Mouse (Mus musculus) left cerebral cortex, postnatal 25 days (tissue): Measurements from ENCODE around the gene Olfr1337. TPM values are rescaled to one million over a fixed set of nuclear protein-coding genes. Genes with fewer than 3 reads are reported as not detected.
"Not testable (repeated sequence)": the region's sequence is repeated elsewhere in the genome, so short reads cannot be mapped to it uniquely, and the experiment has no call there.

Source experiments
- DNase-seq, 2 experiments: peaks; one replicate each; pipeline ENCODE4 v3.0.0; 2022; ENCODE audit warnings: low spot score in 2 of 2, mixed read lengths in 1 of 2
- intact Hi-C: fragments of 180-260 bp; cut with DNase I; formaldehyde crosslinking; loops from one replicate; pipeline ENCODE4 v1.15.1; 2025
- total RNA-seq, 2 experiments: library from RNA; stranded (reverse); gene quantifications; 2 replicates each; pipeline ENCODE4 v1.2.3; 2021

Olfr1337 gene
- not detected for total RNA-seq

GRCm38 (mm10) chr4:118782486-118782885 is at the start of gene Olfr1337:
Gene Olfr1337, minus strand, starts transcription at chr4:118782586.
- intact Hi-C loops: no loop called here
- DNase-seq: no peak

GRCm38 (mm10) chr4:118818921-118819320 is 36.5 kb upstream of the Olfr1337 start:
- intact Hi-C loops: no loop called here
- DNase-seq: no peak

DNA sequence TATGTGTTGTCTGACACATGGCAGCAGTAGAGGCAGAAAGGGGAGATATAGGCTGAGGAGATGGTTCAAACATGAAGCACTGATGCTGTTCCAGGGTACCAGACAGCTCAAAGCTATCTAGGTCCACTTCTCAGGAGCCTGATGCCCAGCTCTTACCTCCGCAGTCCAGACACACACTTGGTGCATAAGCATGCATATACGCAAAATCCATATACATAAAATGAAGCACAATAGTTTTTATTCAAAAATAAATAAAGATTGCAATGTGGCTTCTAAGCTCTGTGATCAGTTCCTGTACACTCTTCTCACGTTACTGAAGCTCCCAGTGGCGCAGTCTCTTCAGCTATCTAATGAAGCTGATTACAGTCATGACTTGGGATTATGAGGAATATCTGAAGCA is 27.5 kb upstream of the Olfr1337 start, which contains the start of gene Olfr1335:
Gene Olfr1335, minus strand, starts transcription at position 101 of the 400 bp plus-strand sequence.
- intact Hi-C loops: no loop called here
- no peak for DNase-seq

DNA sequence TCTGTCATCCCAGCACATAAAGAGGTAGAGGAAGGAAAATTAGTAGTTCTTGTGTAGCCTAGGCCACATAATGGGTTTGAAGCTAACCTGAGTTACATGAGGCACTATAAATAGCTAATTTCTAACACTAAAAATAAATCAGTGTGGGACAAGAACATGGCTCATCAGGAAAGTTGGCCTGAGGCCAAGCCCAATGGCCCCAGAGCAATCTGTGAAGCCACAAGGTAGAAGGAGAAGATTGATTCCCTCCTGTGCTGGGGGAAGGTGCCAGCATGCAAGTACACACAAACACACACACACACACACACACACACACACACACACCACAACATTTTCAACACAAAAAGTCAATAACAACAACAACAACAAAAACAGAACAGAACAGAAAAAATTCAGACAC is 10.4 kb upstream of the Olfr1337 start:
- intact Hi-C loops, DNase-seq: not testable (repeated sequence)

GRCm38 (mm10) chr4:118758637-118759036 is 23.7 kb downstream of the Olfr1337 start, which contains the start of gene Olfr1338:
Gene Olfr1338, minus strand, starts transcription at chr4:118758737.
- intact Hi-C loops: no loop called here
- no peak for DNase-seq

GRCm38 (mm10) chr4:118741881-118742280 is 40.5 kb downstream of the Olfr1337 start:
- no peak for DNase-seq

DNA sequence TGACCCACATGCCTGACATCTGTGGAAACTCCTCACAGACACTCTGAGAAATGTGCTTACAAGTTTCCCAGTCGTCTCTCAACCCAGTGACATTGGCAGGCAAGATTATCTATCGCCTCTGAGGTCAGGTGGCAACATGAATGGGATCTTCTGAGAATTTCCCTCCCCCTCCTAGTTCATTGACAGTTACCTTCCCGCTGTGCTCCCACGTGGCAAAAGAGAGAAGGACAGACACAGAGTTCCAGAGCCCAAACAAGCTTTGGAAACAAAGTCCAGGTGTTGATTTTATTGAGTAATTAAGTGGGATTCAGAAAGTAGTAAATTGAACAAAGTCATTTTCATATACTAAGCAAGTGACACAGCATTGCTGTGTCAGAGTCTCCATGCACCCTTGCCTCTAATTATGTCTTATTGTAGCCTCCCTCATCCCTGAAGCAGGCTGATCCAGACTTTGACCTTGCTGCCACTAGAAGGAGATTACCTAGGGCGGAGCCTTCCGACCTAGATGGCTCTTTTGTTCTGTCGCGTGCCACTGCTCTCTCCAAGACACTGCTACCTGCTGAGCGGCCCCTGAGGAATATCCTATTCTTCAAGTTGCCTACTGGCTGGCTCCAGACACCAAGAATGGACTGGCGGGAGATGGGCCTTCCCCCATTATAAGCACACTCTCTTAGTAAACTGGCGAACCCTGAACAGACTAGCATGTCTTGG is 41.2 kb downstream of the Olfr1337 start:
- DNase-seq: no peak
- intact Hi-C loops: no loop called here

More at GRCm38 (mm10) chr4:118741881-118742280, 40.5 kb downstream of the Olfr1337 start:
- intact Hi-C loops: no loop called here

DNA sequence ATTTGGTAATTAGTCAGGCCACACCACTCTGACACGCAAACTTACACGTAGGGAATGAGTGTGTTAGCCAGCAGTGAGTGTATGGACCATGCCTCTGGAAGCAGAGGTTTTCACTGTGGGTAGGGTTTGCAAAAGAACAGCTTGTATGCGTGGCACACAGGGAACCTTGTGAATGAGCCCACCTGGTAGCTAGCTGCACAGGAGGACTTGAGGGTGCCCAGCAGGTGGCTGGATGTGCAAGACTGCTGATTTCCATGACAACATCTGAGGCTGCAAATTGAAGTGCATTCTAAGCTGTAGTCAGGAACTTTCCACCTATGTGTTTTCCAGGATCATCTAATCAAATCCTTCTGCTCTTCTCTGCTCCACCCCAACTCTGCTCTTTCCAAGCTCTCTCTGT is 42.8 kb downstream of the Olfr1337 start:
- DNase-seq: no peak

DNA sequence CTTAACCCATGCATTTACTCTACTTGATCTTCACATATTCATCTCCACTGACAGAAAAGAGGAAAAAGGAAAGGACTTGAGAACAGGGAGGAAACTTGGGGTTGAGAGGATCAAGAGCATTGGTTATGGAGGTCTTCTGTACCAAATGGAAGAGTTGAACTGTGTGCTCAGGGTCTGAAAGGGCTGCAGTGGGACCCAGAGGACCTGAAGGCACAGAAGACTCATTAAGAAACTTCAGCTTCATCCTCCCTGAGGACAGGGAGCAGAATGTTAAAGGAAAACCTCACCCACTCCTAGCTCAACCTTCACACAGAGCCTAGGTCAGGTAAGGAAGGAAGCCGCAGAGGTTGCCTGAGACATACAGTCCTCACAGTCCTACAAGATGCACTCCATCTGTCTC is 50.5 kb downstream of the Olfr1337 start, which contains the start of gene Olfr1339:
Gene Olfr1339, plus strand, starts transcription at position 301 of the 400 bp plus-strand sequence.
- intact Hi-C loops: no loop called here

More for the DNA sequence above, 42.8 kb downstream of the Olfr1337 start:
- intact Hi-C loops: no loop called here

More for the DNA sequence above, 50.5 kb downstream of the Olfr1337 start, which contains the start of gene Olfr1339:
- no peak for DNase-seq

Other genes with a start within 250 kb of the Olfr1337 start
- gene Tmem125, start 238.5 kb downstream of the Olfr1337 start, total RNA-seq: 1 to 10 TPM; 7.3 to 9.9 TPM
- under 1 TPM; 0.76 to 0.99 TPM for gene Cfap57, start 161.8 kb downstream of the Olfr1337 start, total RNA-seq
- 10 to 100 TPM; 55.4 to 58.0 TPM for gene Ebna1bp2, start 161.8 kb downstream of the Olfr1337 start, total RNA-seq
- gene Olfr62, start 123.6 kb downstream of the Olfr1337 start, total RNA-seq: not detected
- not detected for gene Olfr1342, start 89.8 kb downstream of the Olfr1337 start, total RNA-seq
- gene Olfr1341, start 79.1 kb downstream of the Olfr1337 start, total RNA-seq: not detected
- gene Olfr1340, start 62.4 kb downstream of the Olfr1337 start, total RNA-seq: not detected
- gene Olfr1339, start 50.4 kb downstream of the Olfr1337 start, total RNA-seq: not detected
- gene Olfr1338, start 23.8 kb downstream of the Olfr1337 start, total RNA-seq: not detected
- not detected for gene Olfr1335, start 27.4 kb upstream of the Olfr1337 start, total RNA-seq
- not detected for gene Olfr1333, start 53.7 kb upstream of the Olfr1337 start, total RNA-seq
- gene Olfr1331, start 82.1 kb upstream of the Olfr1337 start, total RNA-seq: not detected
- gene Olfr1330, start 106.0 kb upstream of the Olfr1337 start, total RNA-seq: not detected
- not detected for gene Olfr1329, start 134.9 kb upstream of the Olfr1337 start, total RNA-seq
- not detected for gene Olfr1328, start 156.0 kb upstream of the Olfr1337 start, total RNA-seq
- under 1 TPM; 0.27 to 0.34 TPM for gene Lao1, start 179.0 kb upstream of the Olfr1337 start, total RNA-seq